Mouse (Mus musculus) left cerebral cortex, postnatal 36 days (tissue): Measurements from ENCODE around the gene Llcfc1. TPM values are rescaled to one million over a fixed set of nuclear protein-coding genes. Genes with fewer than 3 reads are reported as not detected.

ENCODE experiments used
- DNase-seq, 2 experiments: peaks; one replicate each; pipeline ENCODE4 v3.0.0; 2021 to 2022; ENCODE audit warnings: low spot score in 2 of 2, mixed read lengths in 1 of 2
- intact Hi-C: fragments of 180-260 bp; cut with DNase I; formaldehyde crosslinking; loops from one replicate; pipeline ENCODE4 v1.15.1; 2025
- total RNA-seq, 2 experiments: library from RNA; stranded (reverse); gene quantifications; 2 replicates each; pipeline ENCODE4 v1.2.3; 2021

Gene Llcfc1
- not detected for total RNA-seq

GRCm38 (mm10) chr6:41684131-41684530 lies at the start of gene Llcfc1:
Gene Llcfc1 (plus strand): TSS chr6:41684431.
- DNase-seq: no peak
- intact Hi-C loops: no loop called here

DNA sequence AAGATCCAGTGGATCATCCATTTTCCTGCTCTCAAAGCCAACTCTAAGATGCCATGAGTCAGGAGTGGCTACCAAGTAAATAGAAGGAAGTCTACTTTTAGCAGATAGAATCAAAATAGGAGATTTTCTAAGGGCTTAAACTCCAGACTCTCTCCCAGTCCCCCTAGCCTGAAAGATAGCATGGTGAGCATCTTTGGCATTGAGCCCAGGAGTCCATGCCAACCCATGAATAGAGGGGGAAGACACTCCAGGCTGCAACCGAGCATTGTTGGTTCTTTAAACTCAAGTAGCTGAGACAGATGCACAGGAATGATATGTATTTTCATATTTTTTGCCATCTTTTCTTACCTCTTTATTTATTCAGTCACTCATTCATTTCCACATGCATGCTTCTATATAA lies 49.0 kb upstream of the Llcfc1 start:
- DNase-seq: no peak
- intact Hi-C loops: no loop called here

- no peak for DNase-seq
- intact Hi-C loops: no loop called here
These were observed 48.1 kb upstream of the Llcfc1 start, which contains the start of gene Trpv6 for GRCm38 (mm10) chr6:41636178-41636577. Gene Trpv6 (minus strand): TSS chr6:41636405.

- DNase-seq: no peak
- intact Hi-C loops: no loop called here
These were observed 46.8 kb upstream of the Llcfc1 start for GRCm38 (mm10) chr6:41637393-41637792.

GRCm38 (mm10) chr6:41637927-41638506 lies 46.2 kb upstream of the Llcfc1 start:
- intact Hi-C loops: no loop called here
- DNase-seq: no peak

DNA sequence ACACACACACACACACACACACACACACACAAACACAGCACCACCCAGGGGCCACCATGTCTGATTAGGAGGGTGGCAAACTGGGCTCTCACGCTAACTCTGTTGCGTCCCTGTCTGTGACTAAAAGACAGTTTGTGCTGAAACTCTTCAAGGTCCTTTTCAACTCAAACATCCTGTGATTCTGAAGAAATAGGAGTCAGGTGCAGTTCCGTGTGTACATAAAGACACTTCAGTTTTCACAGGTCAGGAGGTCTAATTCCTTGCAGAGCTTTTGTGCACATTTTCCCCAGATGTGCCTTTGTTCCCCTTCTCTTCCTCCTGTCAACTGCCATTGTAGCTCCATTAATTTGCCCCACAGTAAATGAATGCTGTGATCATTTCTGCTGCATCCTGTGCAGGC lies 43.8 kb upstream of the Llcfc1 start:
- no peak for DNase-seq
- intact Hi-C loops: no loop called here

DNA sequence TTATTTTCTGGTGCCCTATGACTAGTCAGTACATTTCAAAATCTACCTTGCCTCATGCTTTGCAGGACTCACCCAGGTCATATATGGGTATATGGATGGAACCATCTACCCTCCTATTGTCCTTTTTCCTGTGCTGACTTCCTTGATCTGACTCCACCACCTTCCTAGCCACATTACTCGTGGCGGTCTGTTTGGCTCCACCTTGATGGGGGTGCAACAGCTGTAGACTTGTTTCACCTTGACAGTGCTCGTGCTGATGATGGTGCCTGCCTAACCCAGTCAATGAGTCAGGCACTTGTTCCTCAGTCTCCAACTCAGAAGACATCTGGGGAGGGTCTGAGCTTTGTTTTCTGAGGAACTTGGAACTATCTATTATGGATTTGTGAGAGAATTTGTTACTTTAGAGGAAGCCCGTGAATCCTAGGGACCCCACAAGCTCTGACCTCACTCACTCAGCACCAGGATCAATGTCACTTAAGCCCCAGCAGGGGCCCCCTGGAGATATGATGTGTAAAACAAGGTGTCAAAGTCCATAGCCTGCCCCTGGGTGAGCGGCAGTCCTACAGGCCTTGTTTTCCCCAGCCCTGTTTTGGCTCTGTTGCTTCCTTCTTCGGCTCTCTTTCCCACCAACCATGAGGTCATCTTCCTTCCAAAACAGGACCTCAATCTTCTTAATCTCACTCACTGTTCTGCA lies 42.9 kb upstream of the Llcfc1 start:
- intact Hi-C loops: no loop called here
- DNase-seq: no peak

GRCm38 (mm10) chr6:41642765-41643164 lies 41.5 kb upstream of the Llcfc1 start:
- DNase-seq: no peak
- intact Hi-C loops: no loop called here

DNA sequence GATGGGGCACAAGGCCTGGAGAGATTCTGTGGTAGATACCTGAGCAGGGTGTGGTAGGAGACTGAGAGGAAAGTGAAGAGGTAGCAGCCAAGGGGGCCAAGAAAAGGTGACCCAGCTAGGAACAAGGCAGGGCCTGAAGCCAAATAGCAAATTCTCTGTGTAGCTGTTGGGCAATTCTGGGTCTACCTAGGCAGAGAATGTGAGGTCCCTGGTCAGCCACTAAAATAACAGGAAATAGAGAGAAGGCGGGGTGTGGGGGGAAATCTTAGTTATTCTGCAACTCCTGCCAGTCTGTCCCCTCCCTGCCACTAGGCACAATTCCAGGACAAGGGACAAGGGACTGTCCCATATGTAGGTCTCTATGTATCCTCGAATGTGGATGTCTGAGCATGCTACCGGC lies 41.0 kb upstream of the Llcfc1 start:
- intact Hi-C loops: no loop called here

DNA sequence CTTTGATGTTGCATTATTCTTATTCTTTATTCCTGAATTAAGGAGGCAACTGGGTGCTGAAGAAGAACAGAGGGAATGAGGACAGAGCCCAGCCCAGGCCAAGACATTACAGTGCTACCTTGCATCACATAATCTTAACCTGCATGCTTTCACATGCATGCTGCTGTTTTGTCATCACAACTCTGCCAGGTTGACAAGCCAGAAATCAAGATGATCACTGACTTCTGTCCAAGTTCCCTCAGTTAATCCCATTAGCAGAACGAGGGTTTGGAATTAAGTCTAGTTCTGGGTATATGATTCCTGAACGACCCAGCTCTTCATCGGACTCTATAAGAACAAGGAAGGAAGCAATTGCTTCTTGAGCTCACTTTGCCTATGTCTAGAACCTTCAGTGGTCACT lies 38.0 kb upstream of the Llcfc1 start:
- no peak for DNase-seq
- intact Hi-C loops: no loop called here

More for the DNA sequence above, 41.0 kb upstream of the Llcfc1 start:
- no peak for DNase-seq

DNA sequence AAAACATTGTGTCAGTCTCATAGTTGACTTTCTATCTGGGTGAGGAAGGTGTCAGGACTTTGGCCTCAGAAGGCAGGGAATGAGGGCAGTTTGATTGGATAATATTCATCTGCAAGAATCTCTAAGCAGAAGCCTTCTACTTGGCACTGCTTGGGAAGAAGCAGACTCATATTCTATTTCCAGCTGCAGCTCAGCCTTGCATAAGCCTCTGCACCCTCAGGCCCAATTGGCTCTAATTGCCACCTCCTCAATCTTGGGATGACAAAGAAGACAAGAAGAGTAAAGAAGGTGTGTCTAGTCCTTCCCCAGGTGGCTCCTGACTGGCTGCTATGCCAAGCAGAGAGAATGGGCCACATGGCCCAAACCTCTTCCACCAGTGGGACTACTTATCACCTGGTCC lies 37.6 kb upstream of the Llcfc1 start:
- intact Hi-C loops: no loop called here
- DNase-seq: no peak

- DNase-seq: no peak
- intact Hi-C loops: no loop called here
These were observed 31.1 kb upstream of the Llcfc1 start for GRCm38 (mm10) chr6:41653173-41653572.

- intact Hi-C loops: no loop called here
These were observed 29.6 kb upstream of the Llcfc1 start for GRCm38 (mm10) chr6:41654648-41655047.

GRCm38 (mm10) chr6:41658487-41658886 lies 25.7 kb upstream of the Llcfc1 start:
- no peak for DNase-seq
- intact Hi-C loops: no loop called here

More at GRCm38 (mm10) chr6:41654648-41655047, 29.6 kb upstream of the Llcfc1 start:
- no peak for DNase-seq

- intact Hi-C loops: no loop called here
- DNase-seq: no peak
These were observed 21.9 kb upstream of the Llcfc1 start for GRCm38 (mm10) chr6:41662320-41662719.

GRCm38 (mm10) chr6:41676530-41676929 lies 7.7 kb upstream of the Llcfc1 start:
- no peak for DNase-seq
- intact Hi-C loops: no loop called here

DNA sequence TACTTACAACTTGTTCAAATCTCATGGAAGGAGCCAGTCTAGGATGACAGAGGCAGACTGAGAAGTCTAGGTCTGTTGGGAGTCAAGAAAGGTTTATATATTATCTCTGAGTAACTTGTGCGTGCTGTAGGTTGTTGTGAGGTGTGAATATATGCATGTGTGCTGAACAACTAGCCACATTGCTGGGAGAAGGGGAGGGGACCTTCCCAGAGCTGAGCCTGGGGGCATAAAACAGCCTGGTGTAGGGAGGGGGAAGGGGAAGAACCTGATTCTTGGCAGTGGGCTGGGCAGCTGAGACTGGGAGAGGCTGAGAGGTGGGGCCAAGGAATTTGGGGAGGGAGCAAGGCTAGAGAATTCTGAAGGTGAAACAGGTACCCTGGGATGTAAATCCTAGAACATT lies 3.6 kb upstream of the Llcfc1 start, which contains the start of gene Trpv5:
Gene Trpv5, minus strand, starts transcription at position 101 of the 400 bp plus-strand sequence.
- intact Hi-C loops: no loop called here
- no peak for DNase-seq

GRCm38 (mm10) chr6:41681656-41682055 lies 2.6 kb upstream of the Llcfc1 start:
- DNase-seq: no peak
- intact Hi-C loops: no loop called here

- intact Hi-C loops: no loop called here
- no peak for DNase-seq
These were observed 680 bp downstream of the Llcfc1 start for GRCm38 (mm10) chr6:41684911-41685310.

- DNase-seq: no peak
- intact Hi-C loops: no loop called here
These were observed 1.4 kb downstream of the Llcfc1 start for GRCm38 (mm10) chr6:41685596-41685995.

- DNase-seq: no peak
- intact Hi-C loops: no loop called here
These were observed 8.0 kb downstream of the Llcfc1 start for GRCm38 (mm10) chr6:41692200-41692599.
